Mouse (Mus musculus) left cerebral cortex, postnatal 14 days (tissue): ENCODE measurements around the gene Tie1. TPM values are rescaled to one million over a fixed set of nuclear protein-coding genes. Genes with fewer than 3 reads are reported as not detected.

Experiments
- DNase-seq, 2 experiments: peaks; one replicate each; pipeline ENCODE4 v3.0.0; 2021 to 2022; ENCODE audit warnings: low spot score in 2 of 2, mixed read lengths in 1 of 2
- intact Hi-C: fragments of 180-260 bp; cut with DNase I; formaldehyde crosslinking; loops from one replicate; pipeline ENCODE4 v1.15.1; 2025
- total RNA-seq, 2 experiments: library from RNA; stranded (reverse); gene quantifications; 2 replicates each; pipeline ENCODE4 v1.2.3; 2021

The Tie1 gene
- total RNA-seq, 2 experiments from 2014 or later: 12.5 to 14.8 TPM

- intact Hi-C loops: no loop called here
- DNase-seq: peak; percentile 62 to 69
These were observed 62.0 kb downstream of the Tie1 start, which contains the start of gene Elovl1 for GRCm38 (mm10) chr4:118427768-118428451. Gene Elovl1 (plus strand): TSS chr4:118428093.

- DNase-seq: no peak
- intact Hi-C loops: no loop called here
These were observed 62.5 kb downstream of the Tie1 start for GRCm38 (mm10) chr4:118427415-118427767.

GRCm38 (mm10) chr4:118425374-118425773, 64.5 kb downstream of the Tie1 start:
- DNase-seq: no peak
- intact Hi-C loops: no loop called here

GRCm38 (mm10) chr4:118424541-118425160, 65.2 kb downstream of the Tie1 start:
- intact Hi-C loops: no loop called here
- no peak for DNase-seq

GRCm38 (mm10) chr4:118421384-118421783, 68.5 kb downstream of the Tie1 start:
- intact Hi-C loops: no loop called here
- DNase-seq: no peak

Other genes starting within 250 kb of the Tie1 start
- gene Ptprf, start 198.7 kb downstream of the Tie1 start, total RNA-seq: 100 to 1,000 TPM; 168 to 174 TPM
- gene Szt2, start 80.8 kb downstream of the Tie1 start, total RNA-seq: 10 to 100 TPM; 36.3 to 38.6 TPM
- 10 to 100 TPM; 63.9 to 70.0 TPM for gene Med8, start 80.7 kb downstream of the Tie1 start, total RNA-seq
- 10 to 100 TPM; 21.4 to 22.4 TPM for gene Elovl1, start 62.0 kb downstream of the Tie1 start, total RNA-seq
- gene Cdc20, start 52.7 kb downstream of the Tie1 start, total RNA-seq: 1 to 10 TPM; 2.4 to 3.0 TPM
- under 1 TPM; 0.51 to 0.55 TPM for gene Mpl, start 32.5 kb downstream of the Tie1 start, total RNA-seq
- not detected for gene 2610528J11Rik, start 36.9 kb upstream of the Tie1 start, total RNA-seq
- gene Tmem125, start 54.0 kb upstream of the Tie1 start, total RNA-seq: 1 to 10 TPM; 6.0 to 7.9 TPM
- under 1 TPM; 0.62 to 0.80 TPM for gene Cfap57, start 130.7 kb upstream of the Tie1 start, total RNA-seq
- gene Ebna1bp2, start 130.7 kb upstream of the Tie1 start, total RNA-seq: 10 to 100 TPM; 48.4 to 57.7 TPM
- gene Olfr62, start 168.9 kb upstream of the Tie1 start, total RNA-seq: not detected
- not detected for gene Olfr1342, start 202.7 kb upstream of the Tie1 start, total RNA-seq
- gene Olfr1341, start 213.5 kb upstream of the Tie1 start, total RNA-seq: not detected
- gene Olfr1340, start 230.1 kb upstream of the Tie1 start, total RNA-seq: not detected
- not detected for gene Olfr1339, start 242.1 kb upstream of the Tie1 start, total RNA-seq